Mouse (Mus musculus) c-Kit-positive CD71-negative TER-119-negative erythroid progenitor cells, embryonic 14.5 days (primary cell): ENCODE results near the gene Pign.
A peak's percentile ranks its signal among the peaks of the same experiment; 100 is the strongest.

ENCODE experiments used
- DNase-seq: peaks from one replicate; pipeline ENCODE4 v3.0.0-alpha.2; 2013; ENCODE audit warnings: low read depth

The Pign gene

DNA sequence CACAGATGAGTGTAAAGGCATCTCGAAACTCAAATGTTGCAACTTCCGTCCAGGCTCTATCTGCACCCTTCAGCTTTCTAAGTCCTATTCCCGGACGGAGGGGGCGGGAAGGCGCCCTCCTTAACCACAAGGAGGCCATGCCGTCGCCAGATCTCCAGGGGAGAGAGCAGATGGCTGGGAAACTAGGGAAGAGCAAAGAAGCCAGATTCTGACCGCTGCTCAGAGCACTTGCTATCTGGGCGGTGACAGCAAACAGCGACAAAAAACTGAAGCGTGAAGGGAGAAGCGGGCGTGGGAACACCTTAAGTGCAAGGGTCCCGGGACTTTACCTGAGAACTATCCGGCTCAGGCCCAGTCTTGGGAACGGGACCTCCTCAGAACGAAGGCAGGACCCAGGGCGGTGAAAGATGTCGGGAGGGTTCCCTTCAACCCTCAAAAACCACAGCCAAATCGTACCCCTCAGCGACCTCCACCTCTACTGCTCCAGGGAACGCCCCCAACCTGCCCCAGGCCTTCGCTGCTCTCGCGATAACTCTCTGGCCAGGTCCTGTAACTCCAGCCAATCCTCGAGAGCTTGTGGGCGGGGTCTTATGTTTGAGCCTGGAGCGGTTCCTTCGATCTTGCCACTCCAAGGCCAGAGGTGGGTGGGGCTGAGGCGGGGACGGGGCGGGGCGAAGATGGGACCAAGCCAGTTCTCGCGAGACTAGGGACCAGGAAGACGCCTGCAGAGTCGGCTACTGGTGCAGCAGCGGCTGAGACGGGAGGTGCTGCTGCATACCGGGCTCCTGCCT is at the start of gene Pign, which contains the start of gene Relch:
TSS of gene Pign (minus strand) at position 507 of the 791 bp plus-strand sequence.
TSS of gene Relch (plus strand) at position 691 of the 791 bp plus-strand sequence.
- peak; percentile 98 for DNase-seq

DNA sequence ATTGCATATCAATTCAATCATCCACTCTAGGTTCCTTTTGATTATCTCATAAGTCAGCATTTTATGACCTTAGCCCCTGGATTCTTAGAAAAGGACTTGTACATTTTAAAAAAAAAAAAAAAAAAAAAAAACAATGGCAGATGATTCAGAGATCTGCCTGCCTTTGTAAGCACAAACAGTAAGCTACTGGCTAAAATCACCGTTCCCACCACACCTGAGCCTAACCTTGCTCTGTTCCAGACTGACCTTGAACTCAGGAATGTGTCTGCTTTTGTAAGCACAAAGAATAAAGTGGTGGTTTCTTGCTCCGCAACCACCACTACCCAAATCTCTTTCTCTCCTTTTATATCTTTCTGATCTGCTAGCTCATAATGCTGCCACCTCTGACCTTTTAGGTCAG is 49.3 kb upstream of the Pign start:
- DNase-seq: no peak

DNA sequence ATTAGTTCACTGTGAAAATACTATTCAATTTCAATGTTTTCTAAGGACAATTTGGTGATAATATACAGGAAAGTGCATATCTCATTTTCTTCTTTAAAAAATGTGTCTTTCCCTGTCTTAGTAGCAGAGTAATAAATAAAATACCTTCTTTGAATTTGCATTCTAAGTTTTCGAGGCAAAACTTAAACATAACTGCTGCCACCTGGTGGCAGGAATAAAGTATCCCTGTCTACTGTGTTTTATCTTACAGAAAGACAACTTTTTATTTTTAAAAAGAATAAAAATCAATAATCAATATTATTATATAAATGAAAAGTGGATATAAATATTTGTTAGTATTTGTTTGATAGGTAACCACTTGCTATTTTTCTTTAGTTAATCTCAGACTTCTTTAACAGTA is 47.8 kb upstream of the Pign start:
- DNase-seq: peak; percentile 29

DNA sequence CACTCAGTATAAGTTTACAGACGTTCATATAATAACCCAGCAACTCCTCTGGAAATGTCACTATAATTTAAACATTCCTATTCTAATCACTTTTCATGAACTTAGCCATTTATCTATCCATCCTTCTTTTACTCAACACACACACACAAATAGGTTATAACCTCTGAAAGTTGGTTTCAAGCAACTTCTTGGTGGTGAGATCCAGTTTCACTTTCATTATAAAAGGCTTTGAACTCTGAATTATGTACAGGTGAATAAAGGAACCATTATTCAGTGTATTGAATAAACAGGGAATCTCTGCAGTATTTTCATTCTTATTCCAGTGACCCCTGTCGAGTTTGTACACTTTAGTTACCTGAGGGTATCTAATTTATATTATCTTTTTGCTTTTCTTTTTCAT is 45.9 kb upstream of the Pign start:
- no peak for DNase-seq

DNA sequence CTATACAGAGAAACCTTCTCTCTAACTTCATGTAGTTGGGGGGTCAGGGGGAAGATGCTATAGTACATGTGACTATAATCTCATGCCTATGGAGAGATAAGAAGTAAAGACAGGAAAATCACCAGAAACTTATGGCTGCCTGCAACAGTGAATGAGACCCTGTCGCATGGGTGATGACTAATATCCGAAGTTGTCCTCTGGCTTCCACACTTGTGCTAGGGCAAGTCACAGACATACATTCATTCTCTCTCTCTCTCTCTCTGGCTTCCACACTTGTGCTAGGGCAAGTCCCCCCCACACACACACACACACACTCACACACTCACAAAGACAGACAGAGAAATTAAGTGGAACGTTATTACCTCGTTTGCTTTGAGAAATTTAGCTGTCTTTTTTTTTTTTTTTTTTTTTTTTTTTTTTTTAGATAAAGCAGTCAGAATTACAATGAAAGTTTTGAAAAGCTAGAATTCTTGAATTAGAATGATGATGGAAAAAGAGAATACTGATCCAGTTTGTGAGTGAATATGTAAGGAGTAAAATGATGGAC is 37.6 kb upstream of the Pign start:
- no peak for DNase-seq

DNA sequence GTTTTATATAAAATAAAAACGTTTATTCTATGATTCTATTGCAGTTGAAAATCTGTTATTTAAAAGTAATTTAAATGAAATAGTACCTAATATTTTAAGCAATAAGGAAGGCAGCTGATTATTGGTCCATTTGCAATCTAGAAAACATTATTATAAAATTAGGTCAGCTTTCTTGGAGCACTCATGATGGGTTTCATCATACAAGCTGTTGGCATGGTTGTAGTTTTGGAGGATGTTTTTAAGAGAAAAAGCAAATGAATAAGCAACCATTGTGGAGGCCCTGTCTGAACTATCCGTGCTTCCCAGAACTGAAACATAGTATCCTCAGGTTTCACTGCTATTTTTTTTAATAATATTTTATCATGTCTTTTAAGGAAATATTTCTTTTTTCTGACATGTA is 32.1 kb upstream of the Pign start:
- DNase-seq: no peak

DNA sequence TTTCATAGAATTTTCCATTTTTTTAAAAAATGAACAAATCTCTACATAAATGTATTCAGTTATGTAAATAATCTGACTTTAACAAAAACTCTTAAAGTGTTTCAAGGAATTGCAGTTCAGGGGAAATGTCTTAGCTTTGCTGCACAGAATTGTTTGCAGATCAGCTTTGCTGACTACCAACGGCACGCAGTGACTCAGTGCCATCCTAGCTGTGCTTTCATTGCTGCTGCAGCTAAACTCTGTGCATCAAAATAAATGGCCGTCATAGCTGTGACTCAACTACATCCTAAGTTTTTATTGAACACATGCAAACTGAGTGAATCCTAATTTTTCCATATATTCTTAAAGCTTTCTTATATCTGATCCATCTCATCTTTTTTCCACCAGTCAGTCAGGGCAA is 22.0 kb upstream of the Pign start:
- no peak for DNase-seq

DNA sequence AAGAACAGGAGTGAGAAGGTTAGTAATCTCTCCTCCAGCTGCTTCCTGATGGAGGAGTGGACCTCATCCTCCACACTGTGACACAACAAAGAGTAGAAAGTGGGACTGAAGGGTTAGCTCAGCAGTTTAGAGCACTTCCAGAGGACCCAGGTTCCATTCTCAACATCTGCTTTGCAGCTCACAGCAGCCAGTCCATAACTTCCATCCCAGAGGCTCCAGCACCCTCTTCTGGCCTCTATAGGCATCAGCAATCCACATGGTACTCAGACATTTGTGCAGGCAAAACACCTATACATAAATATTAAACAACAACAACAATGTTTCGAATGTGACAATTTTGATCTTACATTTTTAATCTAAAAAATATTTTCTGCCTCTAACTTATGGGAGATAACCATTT is 17.1 kb upstream of the Pign start:
- DNase-seq: peak; percentile 26

DNA sequence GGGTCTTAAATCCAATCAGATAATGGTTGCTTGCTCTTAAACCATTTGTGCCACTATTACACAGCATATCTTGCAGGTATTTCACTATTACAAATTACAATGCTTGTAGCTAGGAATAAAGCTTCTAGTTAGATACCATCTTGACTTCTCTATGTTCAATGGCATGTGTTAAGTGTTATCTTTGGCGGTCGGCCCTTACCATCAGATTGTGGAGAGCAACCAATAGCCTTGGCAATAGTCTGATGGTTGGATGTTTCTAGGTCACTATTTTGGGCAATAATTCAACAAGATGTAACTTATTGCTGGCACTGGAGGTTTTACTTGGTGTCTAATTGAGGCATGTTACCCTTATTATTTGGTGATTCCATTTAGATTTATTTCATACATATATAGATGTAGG is 11.3 kb upstream of the Pign start:
- no peak for DNase-seq

DNA sequence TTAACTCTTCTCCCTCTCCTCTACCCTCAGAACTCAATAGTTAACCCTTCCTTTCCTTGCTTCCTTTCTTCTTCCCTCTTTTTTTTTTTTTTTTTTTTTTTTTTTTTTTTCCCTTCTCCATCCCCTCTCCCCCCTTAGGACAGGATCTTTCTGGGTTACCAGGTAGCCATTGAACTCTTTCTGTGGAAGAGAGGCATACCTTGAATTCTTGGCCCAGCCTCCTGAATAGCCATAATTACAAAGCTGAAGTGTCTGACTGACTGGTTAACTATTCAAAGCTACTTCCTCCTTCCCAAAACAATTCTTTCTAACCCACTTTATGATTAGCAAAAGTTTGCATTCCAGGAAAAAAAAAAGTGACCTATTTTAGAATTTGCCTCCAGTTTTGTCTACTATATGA is 6.2 kb upstream of the Pign start:
- DNase-seq: no peak

DNA sequence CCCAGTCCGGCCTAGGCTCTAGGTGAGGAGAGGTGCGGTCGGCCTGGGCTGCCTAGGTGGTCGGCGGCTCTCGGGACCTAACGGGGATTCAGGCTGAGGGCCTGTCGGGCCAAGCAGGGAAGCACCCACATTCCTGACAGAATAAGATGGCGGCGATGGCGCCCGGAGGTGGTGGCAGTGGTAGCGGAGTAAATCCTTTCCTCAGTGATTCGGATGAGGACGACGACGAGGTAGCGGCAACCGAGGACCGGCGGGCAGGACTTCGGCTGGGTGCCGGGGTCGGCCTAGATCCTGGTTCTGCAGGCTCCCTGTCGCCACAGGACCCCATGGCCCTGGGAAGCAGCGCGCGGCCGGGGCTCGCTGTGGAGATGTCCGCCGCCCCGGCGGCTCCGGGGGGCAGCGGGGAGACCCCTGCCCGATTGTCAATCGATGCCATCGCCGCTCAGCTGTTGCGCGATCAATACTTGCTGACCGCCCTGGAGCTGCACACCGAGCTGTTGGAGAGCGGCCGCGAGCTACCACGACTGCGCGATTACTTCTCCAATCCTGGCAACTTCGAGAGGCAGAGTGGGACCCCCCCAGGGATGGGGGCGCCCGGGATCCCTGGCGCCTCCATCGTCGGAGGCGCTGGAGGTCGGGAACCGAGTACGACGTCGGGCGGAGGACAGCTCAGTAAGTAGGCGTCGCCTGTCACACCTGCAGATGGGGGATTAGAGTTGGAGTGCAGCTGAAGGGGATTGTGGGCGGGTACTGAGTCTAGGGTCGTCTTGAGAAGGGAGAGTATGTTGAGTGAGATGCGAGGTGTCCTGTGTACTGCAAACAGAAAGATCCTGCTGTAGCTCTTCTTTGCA is 710 bp upstream of the Pign start:
- DNase-seq: no peak

DNA sequence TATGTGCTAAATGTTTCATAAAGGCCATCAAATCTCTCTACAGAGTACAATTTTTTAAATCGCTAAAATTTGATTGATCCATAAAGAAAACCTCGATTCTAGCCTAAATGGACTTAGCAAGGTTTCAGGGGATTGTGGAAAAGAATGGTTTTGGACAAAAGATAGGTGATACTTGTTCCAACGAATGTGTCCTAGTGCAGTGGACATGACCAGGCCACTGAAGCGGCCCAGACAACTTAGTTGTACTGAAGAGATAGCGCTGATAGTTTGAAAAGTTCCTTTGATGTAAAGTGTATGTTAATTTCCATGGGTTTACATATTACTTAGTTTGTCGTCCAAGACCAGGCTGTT is 682 bp downstream of the Pign start:
- DNase-seq: no peak

DNA sequence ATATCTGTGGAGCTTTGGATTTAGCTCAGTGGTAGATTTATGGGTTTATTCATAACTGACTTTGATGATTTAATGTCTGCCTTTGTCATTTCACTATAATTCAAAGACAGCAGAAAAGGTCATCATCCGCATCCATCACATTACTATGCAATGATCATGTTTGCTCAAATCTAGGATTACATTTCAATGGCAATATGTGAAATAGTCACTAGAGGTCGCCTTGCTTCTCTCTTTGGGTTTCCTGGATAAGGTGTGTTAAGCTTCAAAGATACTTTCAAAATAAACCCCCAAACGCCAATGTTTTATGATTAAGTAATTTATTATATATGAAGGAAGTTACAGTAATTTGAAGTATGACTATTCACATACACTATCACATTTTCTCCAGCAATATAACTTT is 3.5 kb downstream of the Pign start:
- peak; percentile 70 for DNase-seq

DNA sequence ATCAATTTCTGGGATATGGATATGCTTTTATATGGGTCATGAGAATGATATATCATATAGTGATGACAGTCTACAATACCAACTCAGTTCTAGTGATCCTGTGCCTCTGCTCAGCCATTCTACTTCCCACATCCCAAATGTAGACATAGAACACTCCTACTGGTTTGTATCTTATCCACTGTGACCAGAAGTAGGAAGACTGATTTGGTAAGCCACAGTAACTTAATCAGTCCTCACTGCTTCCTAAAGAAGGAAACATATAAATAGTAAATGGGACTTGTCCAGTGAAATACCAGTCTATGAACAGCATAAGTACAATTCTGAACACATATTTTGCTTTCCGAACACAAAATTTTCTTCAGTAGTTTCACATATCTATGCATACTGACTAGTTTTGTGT is 9.5 kb downstream of the Pign start:
- DNase-seq: no peak

DNA sequence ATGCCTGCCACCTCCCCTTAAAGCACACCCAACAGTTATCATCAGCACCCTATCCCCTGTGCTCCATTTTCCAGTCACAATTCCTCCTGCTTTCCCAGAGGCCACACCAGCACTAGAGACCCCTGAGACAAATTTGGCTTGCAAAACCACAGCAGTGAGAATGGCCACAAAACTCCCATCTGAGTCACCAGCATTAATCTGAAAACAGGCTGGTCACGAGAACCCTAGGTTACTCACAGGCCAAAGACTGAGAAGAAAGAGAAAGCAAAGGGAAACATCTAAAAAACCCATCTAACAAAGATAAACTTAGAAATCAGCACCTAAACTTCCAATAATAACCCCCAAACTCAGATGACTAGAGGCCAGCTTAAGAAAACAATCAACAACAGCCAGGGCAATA is 12.8 kb downstream of the Pign start:
- DNase-seq: no peak

DNA sequence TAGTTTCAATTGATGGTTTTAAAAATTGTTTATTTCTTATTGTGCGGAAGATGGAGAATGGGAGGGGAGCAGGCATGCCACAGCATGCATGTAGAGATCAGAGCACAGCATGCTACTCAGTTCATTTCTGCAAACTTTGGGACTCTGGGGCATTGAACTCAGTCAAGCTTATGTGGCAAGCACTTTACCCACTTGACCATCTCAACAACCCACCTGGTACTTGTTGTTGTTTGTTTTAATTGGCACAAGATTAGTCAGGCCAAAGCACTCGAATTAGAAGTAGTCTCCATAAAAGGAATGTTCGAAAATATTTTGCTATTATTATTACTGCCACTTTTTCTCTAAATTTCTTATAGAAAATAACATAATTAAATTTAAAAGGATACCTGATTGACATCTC is 19.4 kb downstream of the Pign start:
- DNase-seq: no peak

DNA sequence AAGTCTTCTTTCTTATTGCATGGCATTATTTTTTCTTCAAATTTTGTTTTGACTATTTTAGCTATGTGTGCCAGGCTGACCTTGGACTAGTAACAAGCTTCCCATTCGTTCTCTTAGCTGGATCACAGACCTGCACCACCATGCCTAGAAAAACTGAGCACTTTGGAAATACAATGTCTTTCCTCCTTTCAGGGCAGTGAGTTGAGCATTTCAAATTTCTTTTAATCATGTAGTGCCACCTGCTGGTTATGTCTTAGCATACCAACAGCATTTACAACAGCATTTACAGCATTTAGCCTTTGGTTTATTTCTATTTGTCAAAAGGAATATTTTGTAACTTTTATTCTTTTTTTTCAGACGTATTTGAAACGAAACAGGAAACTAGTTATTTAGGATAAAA is 33.0 kb downstream of the Pign start:
- DNase-seq: peak; percentile 10

DNA sequence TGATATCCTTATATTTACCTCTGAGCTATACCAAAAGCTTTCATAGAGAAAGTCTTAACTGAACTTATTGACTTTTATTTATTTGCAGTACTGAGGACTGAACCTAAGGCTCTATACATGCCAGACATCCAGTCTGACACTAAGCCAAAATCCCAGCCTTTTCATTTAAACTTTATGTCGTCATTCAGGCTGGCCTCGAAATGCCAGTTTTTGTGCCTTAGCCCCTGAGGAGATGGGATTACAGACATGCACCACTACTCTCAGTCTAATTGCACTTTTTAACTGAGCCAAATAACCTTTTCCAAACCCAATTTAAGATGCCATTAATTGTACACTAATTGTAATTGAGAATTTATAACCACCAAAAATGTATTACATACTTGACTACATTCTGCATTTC is 73.8 kb downstream of the Pign start:
- no peak for DNase-seq

DNA sequence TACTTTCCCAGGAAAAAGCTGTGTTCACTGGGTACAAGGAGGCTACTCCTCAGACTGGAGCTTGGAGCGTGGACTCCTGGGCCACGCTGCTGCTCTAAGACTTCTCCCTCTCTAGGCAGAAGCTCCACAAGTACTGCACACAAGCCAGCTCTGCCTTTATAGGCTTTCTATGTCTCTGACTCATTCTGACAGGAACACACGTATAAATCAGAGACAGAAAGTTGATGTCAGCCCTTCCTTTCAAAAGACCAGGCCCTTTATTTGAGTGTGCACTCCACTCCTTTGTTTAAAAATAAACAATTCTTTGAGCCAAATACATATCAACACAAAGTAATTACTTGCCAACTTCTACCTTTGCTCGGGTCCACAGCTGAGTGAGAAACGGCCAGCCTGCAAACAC is 74.8 kb downstream of the Pign start:
- no peak for DNase-seq

DNA sequence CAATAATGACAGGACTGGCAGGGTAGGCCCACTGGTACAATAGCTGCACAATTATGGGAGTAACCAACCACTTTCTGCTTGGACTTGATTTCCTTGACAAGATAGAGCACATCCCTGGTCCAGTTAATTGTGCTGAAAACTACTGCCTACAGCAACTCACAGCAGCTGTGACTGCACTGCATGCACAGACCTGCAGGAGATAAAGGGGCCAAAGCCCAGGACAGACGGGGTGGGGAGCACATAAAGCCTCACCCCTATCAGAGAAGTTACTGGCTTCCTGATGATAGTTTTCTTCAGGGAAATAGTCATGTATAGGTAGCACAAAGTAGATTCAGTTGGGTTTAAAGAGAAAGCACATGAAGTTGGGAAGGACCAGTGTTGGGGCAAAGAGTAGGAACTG is 80.7 kb downstream of the Pign start:
- no peak for DNase-seq

DNA sequence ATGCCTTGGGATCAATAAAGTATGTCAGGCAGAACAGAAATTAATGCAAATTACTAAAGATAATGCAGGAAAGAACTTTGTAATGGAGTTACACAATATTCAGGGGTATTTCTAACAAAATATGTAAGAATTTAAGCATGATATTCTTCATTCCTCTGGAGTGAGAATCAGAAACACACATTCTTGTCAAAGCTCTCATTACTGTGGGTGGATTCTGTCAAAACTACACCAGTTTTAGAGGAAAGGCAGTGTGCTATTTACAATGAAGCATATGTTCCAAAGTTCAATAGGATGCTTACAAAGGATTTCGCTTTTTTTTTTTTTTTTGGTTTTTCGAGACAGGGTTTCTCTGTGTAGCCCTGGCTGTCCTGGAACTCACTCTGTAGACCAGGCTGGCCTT is 82.6 kb downstream of the Pign start:
- DNase-seq: no peak

DNA sequence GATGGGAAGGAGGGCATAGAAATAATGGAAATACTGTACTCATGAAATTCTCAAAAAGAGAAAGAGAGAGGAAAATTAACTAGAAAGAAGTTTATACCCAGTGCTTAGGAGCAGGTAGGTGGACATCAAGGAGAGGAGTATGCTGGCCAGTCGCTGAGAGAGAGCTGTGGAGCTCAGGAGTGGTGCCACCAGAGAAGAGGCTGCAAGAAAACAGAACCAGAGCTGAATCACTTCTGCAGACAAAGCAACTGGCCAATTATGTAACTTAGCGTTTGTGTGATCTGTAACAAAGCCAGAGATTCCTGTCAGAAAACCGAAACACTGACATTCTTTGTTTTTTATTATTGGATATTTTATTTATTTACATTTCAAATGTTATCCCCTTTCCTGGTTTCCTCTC is 97.4 kb downstream of the Pign start:
- DNase-seq: no peak

DNA sequence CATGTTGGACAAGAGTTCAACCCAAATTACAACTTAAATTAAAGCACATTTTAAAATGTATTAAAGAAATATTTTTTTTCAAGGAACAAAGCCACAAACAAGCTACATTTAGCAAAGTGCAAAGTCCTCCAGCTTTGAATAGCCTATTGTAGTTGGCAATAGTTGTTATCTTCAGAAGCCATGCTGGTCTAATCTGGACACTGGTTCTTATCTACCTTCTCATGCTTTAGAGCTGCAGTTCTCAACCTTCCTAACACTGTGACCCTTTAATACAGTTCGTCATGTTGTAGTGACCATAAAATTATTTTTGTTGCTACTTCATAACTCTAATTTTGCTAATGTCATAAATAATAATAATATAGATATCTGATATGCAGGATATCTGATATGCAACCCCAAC is 99.2 kb downstream of the Pign start:
- DNase-seq: no peak
